Mouse (Mus musculus) heart, postnatal 4 days (tissue): ENCODE data around the gene Ibsp. TPM values are rescaled to one million over a fixed set of nuclear protein-coding genes. Genes with fewer than 3 reads are reported as not detected.

Experiments
- DNase-seq: peaks from one replicate; pipeline ENCODE4 v3.0.0; 2021
- microRNA-seq, 2 experiments: library from miRNA; unstranded; fragments of <30 nt; microRNA quantifications; one replicate each; pipeline ENCODE4 v1.2.0; 2021 to 2022
- total RNA-seq, 2 experiments: library from RNA; stranded (reverse); gene quantifications; 2 replicates each; pipeline ENCODE4 v1.2.3; 2021

The Ibsp gene
- total RNA-seq, 2 experiments from 2014 or later: not detected

GRCm38 (mm10) chr5:104342881-104343280 is 43.9 kb downstream of the Ibsp start:
- DNase-seq: no peak

GRCm38 (mm10) chr5:104344526-104345240 is 45.7 kb downstream of the Ibsp start:
- DNase-seq: no peak

- DNase-seq: peak; percentile 16
Measured at GRCm38 (mm10) chr5:104345241-104345630, 46.3 kb downstream of the Ibsp start.

- no peak for DNase-seq
Measured at GRCm38 (mm10) chr5:104351041-104351440, 52.1 kb downstream of the Ibsp start.

- no peak for DNase-seq
Measured at GRCm38 (mm10) chr5:104351874-104352273, 52.9 kb downstream of the Ibsp start.

- no peak for DNase-seq
Measured at GRCm38 (mm10) chr5:104357575-104357974, 58.6 kb downstream of the Ibsp start.

- no peak for DNase-seq
Measured at GRCm38 (mm10) chr5:104358592-104358991, 59.6 kb downstream of the Ibsp start.

GRCm38 (mm10) chr5:104359257-104359656 is 60.3 kb downstream of the Ibsp start:
- no peak for DNase-seq

Small RNAs within 50 kb of the gene (microRNA-seq; reads per million reads assigned to microRNA genes)
- 0 reads per million in 2 experiments for gene Gm23616

Other genes with a start within 250 kb of the Ibsp start
- not detected for gene Gm17660, start 221.6 kb upstream of the Ibsp start, total RNA-seq
- 100 to 1,000 TPM; 242 to 250 TPM for gene Sparcl1, start 185.4 kb upstream of the Ibsp start, total RNA-seq
- gene Dspp, start 128.5 kb upstream of the Ibsp start, total RNA-seq: not detected
- not detected for gene Dmp1, start 96.6 kb upstream of the Ibsp start, total RNA-seq
- not detected for gene Mepe, start 26.2 kb downstream of the Ibsp start, total RNA-seq
- gene Spp1, start 135.9 kb downstream of the Ibsp start, total RNA-seq: under 1 TPM; 0.45 to 0.61 TPM
- gene Pkd2, start 160.3 kb downstream of the Ibsp start, total RNA-seq: 10 to 100 TPM; 33.3 to 34.2 TPM
- gene BC005561, start 209.2 kb downstream of the Ibsp start, total RNA-seq: 1 to 10 TPM; 8.1 to 8.2 TPM